Mouse (Mus musculus): ENCODE data around the gene Per3.

DNA sequence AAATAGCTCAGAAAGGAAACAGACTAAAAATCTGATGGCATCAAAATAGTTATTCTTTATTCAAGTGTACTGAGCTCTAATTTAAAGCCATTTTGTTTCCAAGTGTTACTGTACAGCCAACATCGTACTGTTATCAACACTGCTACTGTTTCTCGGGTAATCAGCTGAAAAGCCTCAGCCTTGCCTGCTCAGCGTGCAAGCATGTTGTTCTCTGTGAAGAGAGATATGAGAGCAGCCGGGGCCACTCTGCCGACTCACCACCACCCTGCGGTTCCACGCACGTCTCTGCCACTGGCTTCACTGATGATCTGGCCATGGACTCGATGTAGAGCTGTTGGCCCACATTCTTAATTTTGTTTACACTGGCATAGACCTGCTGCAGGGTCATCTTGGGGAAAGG, 20.3 kb downstream of the Per3 start:
- TF ChIP-seq CTCF (IDR thresholded peaks at IDR 0.05; ENCODE audit: low read depth) (no peak), EP300 (IDR thresholded peaks at IDR 0.05; ENCODE audit: low read depth) (no peak)
